Mouse (Mus musculus) urinary bladder, adult 2 months (tissue): ENCODE data around the gene Ccdc124. TPM values are rescaled to one million over a fixed set of nuclear protein-coding genes. Genes with fewer than 3 reads are reported as not detected.

ENCODE experiments used
- DNase-seq: peaks from one replicate; pipeline ENCODE4 v3.0.0; 2022; ENCODE audit warnings: low spot score
- polyA plus RNA-seq: library from polyadenylated mRNA; depleted of rRNA; stranded (reverse); fragments of >200 nt; gene quantifications from 2 replicates; pipeline ENCODE4 v1.2.3, GENCODE M21; 2012

Ccdc124 gene
- polyA plus RNA-seq, 1 experiment, result 74.6 TPM

DNA sequence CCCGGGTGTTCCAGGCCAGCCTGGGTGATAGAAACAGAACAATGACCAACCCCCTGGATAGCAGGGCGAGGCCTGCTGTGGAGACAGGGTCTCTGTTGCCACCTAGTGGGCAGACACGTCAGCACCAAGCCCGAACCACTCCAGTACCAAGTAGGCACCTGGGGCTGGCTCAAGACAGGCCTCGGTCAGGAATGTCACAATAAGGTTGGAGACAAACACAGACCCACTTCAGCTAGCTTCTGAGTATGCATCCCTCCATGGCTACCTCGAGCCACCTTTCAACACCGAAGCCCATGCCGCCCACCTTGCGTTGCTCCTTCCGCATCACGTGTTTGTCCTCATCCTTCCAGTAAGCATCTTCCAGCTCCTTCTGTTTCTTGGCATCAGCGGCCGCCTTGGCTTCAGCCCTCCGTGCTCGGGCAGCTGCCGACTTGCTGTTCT is 4.1 kb downstream of the Ccdc124 start:
- no peak for DNase-seq

- no peak for DNase-seq
Observed at GRCm38 (mm10) chr8:70869199-70869571, 4.5 kb downstream of the Ccdc124 start.

- DNase-seq, result no peak
Observed at GRCm38 (mm10) chr8:70868559-70869198, 5.1 kb downstream of the Ccdc124 start.

DNA sequence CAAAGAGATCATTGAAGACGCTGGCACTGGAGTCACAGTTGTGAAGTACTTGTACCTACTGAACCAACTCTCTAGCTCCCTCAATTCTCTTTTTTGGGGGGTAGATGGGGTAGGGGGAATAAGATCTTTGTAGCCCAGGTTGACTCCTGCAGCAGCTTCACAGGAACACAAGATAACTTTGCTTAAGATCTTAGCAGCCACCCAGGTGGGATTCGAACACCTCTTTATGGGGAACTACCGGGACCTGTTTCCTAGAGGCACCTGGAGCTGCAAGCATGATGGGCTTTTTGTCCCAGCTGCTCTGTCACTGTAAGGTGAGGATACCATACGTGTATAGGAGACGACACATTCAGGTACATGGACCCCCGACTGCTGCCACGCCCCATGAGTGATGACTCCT is 7.2 kb downstream of the Ccdc124 start:
- no peak for DNase-seq

DNA sequence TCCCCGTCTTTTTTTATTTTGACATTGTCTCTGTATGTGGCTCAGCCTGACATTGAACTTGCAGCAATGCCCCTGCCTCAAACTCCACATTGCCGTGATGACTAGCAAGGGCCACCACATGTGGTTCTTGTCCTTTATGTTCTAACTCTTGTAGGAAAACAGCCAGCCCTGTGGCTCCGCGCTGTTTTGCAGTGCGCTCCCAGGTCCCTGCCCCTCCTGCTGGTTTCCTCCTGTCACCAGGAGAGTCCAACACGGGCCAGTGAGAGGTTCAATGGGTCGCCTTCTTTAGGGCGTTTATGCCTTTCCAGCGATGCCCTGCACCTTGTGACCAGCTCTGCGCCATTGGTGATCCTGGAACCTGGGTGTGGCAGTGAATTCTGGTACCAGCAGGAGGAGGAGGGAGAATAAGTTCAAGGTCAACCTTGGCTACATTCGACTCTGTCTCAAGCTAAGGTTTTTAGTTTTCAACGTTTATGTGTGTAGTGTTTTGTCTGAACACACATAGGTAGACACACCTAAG is 7.7 kb downstream of the Ccdc124 start:
- no peak for DNase-seq

DNA sequence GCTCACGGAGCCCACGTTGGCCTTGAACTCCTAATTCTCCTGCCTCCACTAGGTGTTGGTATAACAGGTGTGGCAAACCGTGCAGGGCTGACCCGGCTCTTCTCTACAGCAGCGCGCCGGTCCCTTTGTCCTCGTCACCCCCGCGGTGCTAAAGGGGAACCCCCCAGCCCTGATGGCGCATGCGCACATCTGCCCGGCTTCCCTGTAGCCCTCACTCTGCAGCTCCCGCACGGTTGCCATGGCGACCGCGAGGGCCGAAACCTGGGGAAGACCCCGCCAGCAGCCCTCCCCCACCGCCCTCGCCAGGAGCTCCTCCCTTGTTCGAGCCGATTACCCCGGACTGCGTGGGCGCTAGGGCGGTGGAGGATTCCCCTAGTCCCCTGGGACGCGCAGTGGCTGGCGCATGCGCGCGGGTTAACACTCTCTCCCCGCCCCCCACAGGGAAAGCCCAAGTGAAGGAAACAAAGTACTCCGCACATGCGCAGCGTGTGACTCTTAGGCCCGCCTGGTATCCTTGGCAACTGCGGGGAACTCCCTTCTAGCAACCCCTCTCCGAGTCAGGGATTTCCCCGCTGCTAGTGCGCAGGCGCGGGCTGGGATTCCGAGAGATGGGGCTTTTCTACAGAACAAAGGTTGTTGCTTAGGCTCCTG is 8.3 kb downstream of the Ccdc124 start:
- DNase-seq, result peak; percentile 97

DNA sequence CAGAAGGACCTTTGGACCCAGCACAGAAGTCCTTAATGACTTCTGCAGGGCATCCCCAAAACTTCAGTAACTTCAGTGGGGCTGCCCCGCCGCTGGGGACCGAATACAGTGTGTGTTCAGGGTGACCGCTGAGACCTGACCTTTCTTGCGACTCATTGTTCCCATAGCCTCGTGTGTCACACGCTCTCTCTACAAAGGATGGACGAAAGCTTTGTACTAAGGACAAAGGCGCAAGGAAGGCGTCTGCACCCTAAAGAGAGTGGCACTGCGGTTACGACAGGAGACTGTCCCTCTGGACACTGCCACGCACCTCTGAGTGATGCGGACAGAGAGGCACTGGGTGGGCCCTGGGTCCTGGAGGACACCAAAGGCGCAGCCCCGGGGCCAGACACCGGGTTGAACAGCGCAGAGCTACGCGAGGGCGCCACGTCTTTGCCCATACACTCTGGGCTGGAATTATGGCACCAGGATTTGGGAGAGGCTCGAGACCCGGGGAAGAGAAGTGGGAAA is 9.0 kb downstream of the Ccdc124 start:
- no peak for DNase-seq

- DNase-seq, result no peak
Observed at GRCm38 (mm10) chr8:70863956-70864711, 9.6 kb downstream of the Ccdc124 start.

DNA sequence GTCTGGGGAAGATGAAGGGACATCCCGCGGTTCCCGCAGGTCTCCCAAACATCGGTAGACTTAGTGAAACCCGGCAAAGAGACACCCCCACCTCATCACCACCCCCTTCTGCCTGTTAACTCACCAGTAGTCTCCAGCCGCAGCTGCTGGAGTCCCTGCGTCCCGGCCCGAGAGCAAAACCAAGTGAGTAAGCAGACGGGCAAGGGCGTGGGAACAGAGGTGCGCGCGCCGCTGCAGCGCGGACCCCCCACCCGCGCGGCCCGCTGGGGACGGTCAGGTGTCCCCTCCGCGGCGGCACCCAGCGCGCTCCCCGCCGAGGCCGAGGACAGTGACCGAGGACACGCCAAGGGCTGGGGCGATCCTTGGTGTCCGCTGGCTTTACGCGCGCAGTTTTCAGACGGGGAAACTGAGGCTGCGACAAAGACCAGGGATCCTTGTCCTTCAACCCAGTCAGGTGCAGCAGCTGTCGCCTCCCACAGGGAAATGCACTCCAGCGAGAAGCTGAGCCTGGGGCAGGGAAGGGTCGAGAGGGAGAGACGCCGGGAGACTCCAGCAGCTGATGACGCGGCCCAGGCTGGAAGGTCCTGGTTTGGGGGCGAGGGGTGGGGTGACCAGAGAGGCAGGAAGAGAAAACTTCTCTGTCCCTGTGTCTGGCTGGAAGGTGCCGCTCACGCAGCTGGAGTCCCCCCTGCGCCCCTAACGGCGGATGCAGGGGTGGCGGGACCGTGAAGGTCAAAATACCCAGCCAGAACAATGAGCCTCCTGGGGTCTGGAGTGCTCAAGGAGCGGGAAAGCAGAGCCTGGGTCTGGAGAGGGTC is 10.7 kb downstream of the Ccdc124 start, which contains the start of gene Kcnn1:
TSS of gene Kcnn1 (minus strand) at position 435 of the 818 bp plus-strand sequence.
- no peak for DNase-seq

- DNase-seq, result no peak
Observed at GRCm38 (mm10) chr8:70857516-70857915, 16.2 kb downstream of the Ccdc124 start.

DNA sequence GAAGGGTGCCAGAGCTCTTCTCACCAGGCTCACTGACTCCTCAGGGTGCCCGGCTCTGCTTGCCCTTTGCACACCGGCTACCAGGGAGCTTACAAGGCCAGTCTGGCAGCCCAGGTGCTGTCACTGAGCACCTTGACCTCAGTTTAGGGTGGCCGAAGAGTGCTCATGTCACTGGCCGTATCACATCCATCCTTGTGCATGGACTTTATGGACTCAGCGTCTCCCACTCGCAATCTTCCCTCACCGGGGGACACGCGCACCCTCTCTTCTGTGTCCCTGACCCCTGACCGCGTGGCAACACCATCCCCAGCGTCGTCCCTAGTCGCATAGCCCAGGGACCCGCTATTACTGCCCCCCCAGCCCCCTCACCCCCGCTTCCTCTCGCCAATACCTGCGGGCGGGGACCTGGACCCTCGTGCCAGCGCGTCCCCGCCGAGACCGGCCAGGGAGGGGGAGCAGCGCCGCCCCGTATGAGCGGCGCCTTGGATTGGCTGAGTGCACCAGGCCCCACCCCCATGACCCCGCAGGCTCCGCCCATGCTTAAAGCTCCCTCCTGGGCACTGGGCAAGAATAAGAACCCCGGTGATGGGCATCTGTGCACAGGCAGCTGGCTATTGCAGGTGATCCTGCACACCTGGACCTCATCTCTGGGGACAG is 17.1 kb downstream of the Ccdc124 start:
- DNase-seq, result no peak

DNA sequence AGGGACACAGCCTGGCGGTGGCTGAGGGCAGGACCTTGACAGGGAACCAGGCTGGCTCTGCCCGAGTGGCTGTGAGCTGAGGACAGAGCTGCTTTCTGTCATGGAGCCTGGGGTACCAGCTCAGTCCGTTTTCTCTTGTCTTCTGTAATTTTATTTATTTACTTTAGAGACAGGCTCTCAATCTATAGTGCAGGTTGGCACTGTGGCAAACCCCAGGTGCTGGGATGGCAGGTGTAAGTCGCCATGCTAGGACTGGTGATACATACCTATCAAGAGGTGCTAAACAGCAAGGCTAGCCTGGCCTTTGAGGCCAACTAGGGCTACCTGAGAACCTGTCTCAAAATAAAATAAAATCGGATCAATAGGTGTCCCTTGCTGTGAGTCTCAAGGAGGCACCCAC is 17.7 kb downstream of the Ccdc124 start:
- DNase-seq, result no peak

DNA sequence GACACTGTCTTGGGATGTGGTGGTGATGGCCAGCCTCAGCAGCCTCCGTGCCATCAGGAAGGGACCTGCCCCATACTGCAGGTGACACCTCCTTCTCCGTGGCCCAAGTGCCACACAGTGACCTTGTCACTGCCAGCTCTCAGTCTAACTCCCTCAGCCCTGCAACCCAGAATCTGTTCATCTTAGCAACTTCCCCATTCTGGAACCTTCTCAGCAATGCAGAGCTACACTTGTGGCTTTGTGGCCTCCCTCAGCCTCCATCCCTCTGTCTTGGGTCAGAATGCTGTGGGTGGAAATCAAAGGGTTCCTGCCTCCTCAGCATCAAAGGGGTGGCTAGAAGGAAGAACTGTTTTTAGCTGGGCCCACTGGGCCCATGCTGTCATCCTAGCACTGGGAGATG is 19.9 kb downstream of the Ccdc124 start:
- DNase-seq, result no peak

DNA sequence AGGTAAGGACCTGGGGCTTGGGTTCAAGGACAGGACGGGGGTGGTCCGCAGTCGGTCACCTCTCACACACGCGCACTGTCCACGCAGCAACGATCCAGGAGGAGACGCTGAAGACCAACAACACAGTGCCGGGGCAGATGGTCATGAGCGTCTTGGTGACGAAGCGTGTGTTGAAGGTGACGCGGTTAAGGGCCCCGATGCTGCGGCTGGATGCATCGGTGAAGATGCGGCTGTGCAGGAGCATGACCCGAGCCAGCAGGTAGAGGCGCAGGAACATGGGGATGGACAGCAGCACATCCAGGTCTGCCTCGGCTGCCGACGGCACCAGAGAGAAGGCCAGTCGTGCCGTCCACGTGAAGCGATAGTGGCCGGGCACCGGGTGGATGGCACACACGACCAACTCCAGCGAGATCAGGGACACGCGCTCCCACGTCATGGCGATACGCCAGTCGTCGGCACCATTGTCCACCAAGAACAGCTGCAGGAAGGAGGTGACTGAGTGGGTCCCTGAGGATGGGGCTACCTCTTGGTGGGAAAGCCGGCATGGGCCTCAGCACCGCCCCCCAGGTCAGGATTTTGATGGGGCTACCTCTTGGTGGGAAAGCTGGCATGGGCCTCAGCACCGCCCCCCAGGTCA is 21.0 kb downstream of the Ccdc124 start:
- DNase-seq, result no peak

DNA sequence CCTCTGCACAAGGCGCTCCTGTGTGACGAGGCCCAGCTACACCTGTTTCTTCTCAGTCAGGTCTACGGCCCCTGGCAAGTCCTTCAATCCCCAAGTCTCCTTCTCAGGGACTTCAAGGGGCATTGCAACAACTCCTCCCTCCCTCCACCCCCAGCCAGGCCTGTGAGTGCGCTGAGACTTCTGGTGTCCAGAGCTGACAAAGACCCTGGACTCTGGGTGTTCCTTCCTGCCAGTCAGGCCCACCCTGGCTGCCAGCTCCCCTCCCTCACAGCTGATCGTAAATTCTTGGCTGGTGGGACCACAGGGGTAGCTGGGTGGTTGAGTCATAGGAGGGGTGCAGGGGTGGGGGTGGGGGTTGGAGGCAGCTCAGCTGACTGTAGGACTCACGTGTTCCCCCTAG is 21.9 kb downstream of the Ccdc124 start:
- DNase-seq, result no peak

- no peak for DNase-seq
Observed at GRCm38 (mm10) chr8:70850947-70851346, 22.8 kb downstream of the Ccdc124 start.

DNA sequence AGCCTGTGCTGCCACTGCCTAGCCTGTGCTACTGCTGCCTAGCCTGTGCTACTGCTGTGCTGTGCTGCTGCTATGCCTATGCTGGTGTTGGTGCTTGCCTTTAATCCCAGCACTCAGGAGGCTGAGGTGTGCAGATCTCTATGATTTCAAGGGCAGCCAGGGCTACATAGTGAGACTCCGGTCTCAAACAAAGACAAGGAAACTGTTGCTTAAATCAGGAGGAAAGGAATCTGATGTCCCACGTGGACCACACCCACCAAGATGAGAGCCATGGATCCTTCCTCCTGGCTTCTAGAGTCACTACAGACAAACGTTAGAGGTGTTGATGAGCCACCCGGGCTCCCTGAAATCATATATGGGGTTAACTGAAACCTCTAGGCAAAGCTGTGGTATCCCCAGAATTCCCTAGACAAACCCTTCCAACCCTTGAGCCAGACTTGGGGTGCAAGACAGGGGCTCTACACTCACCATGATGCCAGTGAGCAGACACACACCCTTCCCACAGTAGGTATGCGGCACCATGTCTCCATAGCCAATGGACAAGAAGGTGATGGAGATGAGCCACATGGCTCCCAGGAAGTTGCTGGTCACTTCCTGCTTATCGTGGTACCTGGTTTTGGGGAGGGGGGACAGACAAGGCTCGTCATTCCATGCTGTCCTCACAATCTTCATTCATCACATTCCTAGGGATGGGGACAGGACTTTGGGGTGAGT is 23.4 kb downstream of the Ccdc124 start:
- no peak for DNase-seq

DNA sequence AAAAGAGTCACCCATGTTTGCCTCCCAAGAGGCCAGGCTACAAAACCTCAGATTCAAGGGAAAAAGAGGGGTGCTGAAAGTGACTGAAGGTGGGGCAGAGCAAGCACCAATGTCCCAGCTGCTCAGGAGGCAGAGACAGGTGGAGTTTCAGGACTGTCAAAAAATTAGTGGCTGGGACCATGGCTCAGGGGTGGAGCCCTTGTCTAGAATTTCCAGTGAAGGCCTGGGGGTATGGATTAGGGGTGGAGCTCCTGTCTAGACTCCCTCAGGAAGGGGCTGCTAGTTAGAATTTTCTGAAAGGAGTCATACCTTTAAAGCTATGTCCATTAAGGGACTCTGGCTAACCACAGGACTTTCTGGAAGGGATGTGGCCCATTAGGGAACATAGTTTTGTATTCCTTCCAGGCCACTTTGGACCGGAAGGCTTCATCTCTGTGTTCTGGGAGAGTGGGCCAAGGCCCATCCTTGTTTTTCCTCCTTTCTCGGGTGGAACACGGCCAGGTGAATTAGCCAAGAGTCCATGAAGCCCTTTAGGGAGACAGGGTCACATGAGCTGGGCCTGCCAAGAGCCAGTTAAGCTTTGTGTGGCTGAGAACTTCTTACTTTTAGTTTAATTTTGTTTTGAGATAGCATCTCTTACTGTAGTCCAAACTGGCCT is 24.3 kb downstream of the Ccdc124 start:
- DNase-seq, result no peak
